Mouse (Mus musculus) cortical plate, adult 2 months (tissue): ENCODE results near the gene Rilpl1.

Experiments
- CTCF ChIP-seq: fragments of 200-500 bp; IDR thresholded peaks from 2 replicates; pipeline ENCODE4 v1.5.1; 2011; ENCODE audit warnings: mild to moderate bottlenecking, control low read depth, low read length; ENCODE audit not compliant: insufficient read depth; ENCODE audit errors: extremely low read depth
- POLR2A ChIP-seq: fragments of 200-500 bp; IDR thresholded peaks from 2 replicates; pipeline ENCODE4 v1.6.1; 2011; ENCODE audit warnings: mild to moderate bottlenecking, low read length, control low read depth; ENCODE audit not compliant: insufficient read depth; ENCODE audit errors: extremely low read depth

- no peak for TF ChIP-seq CTCF
- no peak for TF ChIP-seq POLR2A
Measured at GRCm38 (mm10) chr5:124478873-124479204, 52.4 kb downstream of the Rilpl1 start.
